Mouse (Mus musculus): Measurements from ENCODE around the gene Ptprm. TPM values are rescaled to one million over a fixed set of nuclear protein-coding genes. Genes with fewer than 3 reads are reported as not detected.

Ptprm gene
- polyA plus RNA-seq (2017; shearing (Covaris generic)) = 0.21 TPM

DNA sequence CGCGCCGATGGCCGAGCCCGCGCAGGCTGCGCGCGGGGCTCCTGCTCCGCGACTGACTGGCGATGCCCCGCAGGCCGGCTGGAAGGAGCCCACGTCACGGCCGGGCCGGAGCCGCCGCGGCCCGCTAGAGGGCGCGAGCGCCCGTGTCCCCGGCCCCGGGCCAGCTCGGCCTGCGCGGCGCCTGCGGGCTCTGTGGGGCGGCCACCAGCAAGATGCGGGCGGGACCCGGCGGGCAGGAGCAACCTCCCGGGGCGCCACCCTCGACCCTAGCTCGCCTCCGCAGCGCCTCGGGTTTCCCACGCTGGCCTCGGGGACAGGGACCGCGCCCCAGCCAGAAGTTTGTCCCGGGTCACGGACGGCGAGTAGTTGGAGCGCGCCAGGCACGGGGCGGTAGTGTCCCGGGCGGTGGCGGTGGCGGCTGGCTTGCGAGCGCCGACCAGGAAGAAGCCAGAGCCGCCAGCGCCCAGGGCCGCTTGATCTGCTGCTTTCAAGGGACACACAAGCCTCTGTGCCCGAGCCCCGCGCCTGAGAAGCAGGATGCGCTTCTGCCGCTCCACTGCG, at the start of gene Ptprm:
TSS of gene Ptprm (minus strand) at position 7 of the 561 bp plus-strand sequence.

All from inflammation-experienced regulatory T-cells, adult 16 weeks (primary cell).